Mouse (Mus musculus) heart, adult 2 months (tissue): Measurements from ENCODE around the gene Vma21-ps. TPM values are rescaled to one million over a fixed set of nuclear protein-coding genes. Genes with fewer than 3 reads are reported as not detected.
"Not testable (repeated sequence)": the region's sequence is repeated elsewhere in the genome, so short reads cannot be mapped to it uniquely, and the experiment has no call there.

Source experiments
- DNase-seq, 2 experiments: peaks; one replicate each; pipeline ENCODE4 v3.0.0; 2021
- H3K27ac ChIP-seq: fragments of 200-600 bp; 2 replicates; pipeline ENCODE4 v1.8.1; 2022
- H3K27me3 ChIP-seq: fragments of 200-500 bp; 2 replicates; pipeline ENCODE4 v1.6.1; 2012; ENCODE audit warnings: mild to moderate bottlenecking, low read length, inconsistent platforms, mixed read lengths; ENCODE audit not compliant: control insufficient read depth, insufficient read depth
- H3K36me3 ChIP-seq: fragments of 200-500 bp; 2 replicates; pipeline ENCODE4 v1.6.1; 2012; ENCODE audit warnings: low read length, inconsistent platforms; ENCODE audit not compliant: control insufficient read depth, insufficient read depth
- H3K4me1 ChIP-seq: fragments of 200-500 bp; 2 replicates; pipeline ENCODE4 v1.6.1; 2011; ENCODE audit warnings: low read length; ENCODE audit not compliant: control insufficient read depth, insufficient read depth
- H3K4me3 ChIP-seq: fragments of 200-600 bp; 2 replicates; pipeline ENCODE4 v1.8.1; 2022
- H3K79me2 ChIP-seq: fragments of 200-500 bp; replicated peaks from 2 replicates; pipeline ENCODE4 v1.6.1; 2012; ENCODE audit warnings: mild to moderate bottlenecking, inconsistent platforms, low read length, moderate library complexity, mixed read lengths; ENCODE audit not compliant: control insufficient read depth, insufficient read depth
- H3K9ac ChIP-seq: fragments of 200-500 bp; 2 replicates; pipeline ENCODE4 v1.6.1; 2012; ENCODE audit warnings: low read depth, mild to moderate bottlenecking, control low read depth, inconsistent platforms, low read length, mixed read lengths
- CTCF ChIP-seq: fragments of 200-600 bp; IDR thresholded peaks from 2 replicates; pipeline ENCODE4 v1.8.1; 2022; ENCODE audit warnings: antibody characterized with exemption, mild to moderate bottlenecking, moderate library complexity
- EP300 ChIP-seq: fragments of 200-500 bp; IDR thresholded peaks from 2 replicates; pipeline ENCODE4 v1.6.1; 2011; ENCODE audit warnings: low read depth, low read length, control low read depth; ENCODE audit not compliant: insufficient read depth
- POLR2A ChIP-seq: fragments of 200-500 bp; IDR thresholded peaks from 2 replicates; pipeline ENCODE4 v1.6.1; 2011; ENCODE audit warnings: mild to moderate bottlenecking, low read depth, low read length, control low read depth; ENCODE audit not compliant: insufficient read depth
- WGBS: fragments of 180-500 bp; shearing (Covaris S2); methylation state at CpG from one replicate; pipeline ENCODE4 v1.1.7; 2018; 5-methylcytosine and 5-hydroxymethylcytosine counted together
- intact Hi-C: fragments of 180-260 bp; cut with DNase I; formaldehyde crosslinking; loops from one replicate; pipeline ENCODE4 v1.15.1; 2025
- long read RNA-seq: library from polyadenylated mRNA; stranded (forward); transcript quantifications from one replicate; pipeline ENCODE4 v2.0.0, GENCODE M21; 2021
- polyA plus RNA-seq: library from polyadenylated mRNA; depleted of rRNA; stranded (reverse); fragments of >200 nt; gene quantifications from 2 replicates; pipeline ENCODE4 v1.2.3, GENCODE M21; 2012; rRNA removed
- total RNA-seq, 2 experiments: library from RNA; stranded (reverse); gene quantifications; 2 replicates each; pipeline ENCODE4 v1.2.3; 2021

Vma21-ps gene
- total RNA-seq, result not detected
- polyA plus RNA-seq, result not detected in 2 replicates
- long read RNA-seq, result 0 reads

- H3K79me2 ChIP-seq, H3K4me3 ChIP-seq, H3K9ac ChIP-seq, H3K27me3 ChIP-seq, H3K4me1 ChIP-seq, H3K27ac ChIP-seq, intact Hi-C loops, H3K36me3 ChIP-seq, DNase-seq: not testable (repeated sequence)
- 95% methylated on average over 10 of the region's 10 CpGs for WGBS
These were observed at the start of gene Vma21-ps for GRCm38 (mm10) chr4:52497144-52497543. Vma21-ps (minus strand) TSS chr4:52497244.

GRCm38 (mm10) chr4:52543001-52543400 is 46.0 kb upstream of the Vma21-ps start:
- WGBS, result 78% methylated on average over 3 of the region's 3 CpGs
- no peaks in the 10 kb centered on the region for H3K27me3 ChIP-seq
- TF ChIP-seq EP300, result no peak
- no peak for TF ChIP-seq CTCF
- TF ChIP-seq POLR2A, result no peak
- no peaks in the 10 kb centered on the region for H3K36me3 ChIP-seq
- H3K27ac ChIP-seq, result no peak overlapping the region
- H3K79me2 ChIP-seq, result no peaks in the 10 kb centered on the region
- H3K9ac ChIP-seq, result no peak overlapping the region
- intact Hi-C loops, result no loop called here
- no peaks in the 10 kb centered on the region for H3K4me1 ChIP-seq
- no peak for DNase-seq
- no peak overlapping the region for H3K4me3 ChIP-seq

GRCm38 (mm10) chr4:52530636-52531035 is 33.6 kb upstream of the Vma21-ps start:
- no peak for TF ChIP-seq POLR2A
- TF ChIP-seq CTCF, result no peak
- TF ChIP-seq EP300, result no peak
- Histone ChIP-seq H3K79me2 (no peaks in the 10 kb centered on the region), H3K27me3 (no peaks in the 10 kb centered on the region), H3K4me1 (no peaks in the 10 kb centered on the region), H3K27ac (no peak overlapping the region), H3K36me3 (no peaks in the 10 kb centered on the region), H3K4me3 (no peak overlapping the region), H3K9ac (no peak overlapping the region)
- intact Hi-C loops, result no loop called here
- no peak for DNase-seq
- 55% methylated on average over 2 of the region's 2 CpGs for WGBS

GRCm38 (mm10) chr4:52526464-52526863 is 29.4 kb upstream of the Vma21-ps start:
- no peaks in the 10 kb centered on the region for H3K4me1 ChIP-seq
- intact Hi-C loops, result no loop called here
- H3K36me3 ChIP-seq, result no peaks in the 10 kb centered on the region
- H3K27ac ChIP-seq, result no peak overlapping the region
- no peaks in the 10 kb centered on the region for H3K27me3 ChIP-seq
- no peak overlapping the region for H3K9ac ChIP-seq
- no peak overlapping the region for H3K4me3 ChIP-seq
- WGBS, result 75% methylated on average over 5 of the region's 5 CpGs
- no peak for DNase-seq
- TF ChIP-seq CTCF (no peak), POLR2A (no peak), EP300 (no peak)
- H3K79me2 ChIP-seq, result no peaks in the 10 kb centered on the region

- Histone ChIP-seq H3K9ac (no peak overlapping the region), H3K4me3 (no peak overlapping the region), H3K27ac (no peak overlapping the region), H3K36me3 (no peaks in the 10 kb centered on the region), H3K79me2 (no peaks in the 10 kb centered on the region), H3K27me3 (no peaks in the 10 kb centered on the region), H3K4me1 (no peaks in the 10 kb centered on the region; the same call in 1 of the 2 replicates)
- intact Hi-C loops, result no loop called here
- WGBS, result 85% methylated on average over 5 of the region's 5 CpGs
- DNase-seq, result no peak
- TF ChIP-seq EP300 (no peak), CTCF (no peak), POLR2A (no peak)
These were observed 22.3 kb upstream of the Vma21-ps start for GRCm38 (mm10) chr4:52519301-52519700.

- Histone ChIP-seq H3K79me2 (no peaks in the 10 kb centered on the region), H3K4me1 (no peaks in the 10 kb centered on the region; the same call in 1 of the 2 replicates), H3K4me3 (no peak overlapping the region), H3K9ac (no peak overlapping the region), H3K36me3 (no peaks in the 10 kb centered on the region), H3K27me3 (no peaks in the 10 kb centered on the region), H3K27ac (no peak overlapping the region)
- intact Hi-C loops, result no loop called here
- TF ChIP-seq EP300 (no peak), POLR2A (no peak), CTCF (no peak)
- no peak for DNase-seq
- WGBS, result 26% methylated on average over 4 of the region's 4 CpGs
These were observed 20.5 kb upstream of the Vma21-ps start for GRCm38 (mm10) chr4:52517580-52517979.
